Mouse (Mus musculus) brain, embryonic 14.5 days (tissue): ENCODE measurements at regions not wholly inside any gene's neighbourhood (a gene's known extent, or its start where the extent isn't known, plus 50 kb on each side); places are given as distances from the start of the nearest gene placed in this dataset.

ENCODE experiments used
- CTCF ChIP-seq: fragments of 200-500 bp; IDR thresholded peaks from 2 replicates; pipeline ENCODE4 v1.5.1; 2012; ENCODE audit warnings: inconsistent platforms, mild to moderate bottlenecking, moderate library complexity, borderline replicate concordance; ENCODE audit not compliant: insufficient read depth, insufficient read length; ENCODE audit errors: extremely low read depth
- POLR2A ChIP-seq: fragments of 200-500 bp; IDR thresholded peaks from 2 replicates; pipeline ENCODE4 v1.6.1; 2012; ENCODE audit warnings: mild to moderate bottlenecking, inconsistent platforms, borderline replicate concordance; ENCODE audit not compliant: poor library complexity, insufficient read depth, insufficient read length, severe bottlenecking; ENCODE audit errors: extremely low read depth

DNA sequence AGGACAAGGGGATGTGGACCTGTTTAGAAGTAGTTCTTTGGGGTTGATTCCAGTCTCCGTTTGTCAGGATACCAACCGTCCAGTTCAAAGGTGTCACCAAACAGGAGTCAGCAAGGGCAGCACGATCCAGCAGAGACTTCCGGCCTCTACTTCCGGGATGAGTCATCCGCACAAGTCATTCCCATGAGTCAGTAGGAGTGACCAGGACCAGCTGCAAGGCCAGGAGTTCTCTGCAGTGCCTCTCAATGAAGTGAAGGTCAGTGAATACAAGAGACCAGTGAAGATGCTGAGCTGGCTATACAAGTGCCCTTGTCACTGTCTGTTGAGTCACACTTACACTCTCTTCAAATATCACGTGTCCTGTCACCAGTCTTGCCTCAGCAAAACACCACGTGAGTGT lies 272.8 kb upstream of the Cntnap4 start:
- TF ChIP-seq CTCF (no peak), POLR2A (no peak)
